Mouse (Mus musculus): ENCODE measurements at regions not wholly inside any gene's neighbourhood (a gene's known extent, or its start where the extent isn't known, plus 50 kb on each side); places are given as distances from the start of the nearest gene placed in this dataset.

DNA sequence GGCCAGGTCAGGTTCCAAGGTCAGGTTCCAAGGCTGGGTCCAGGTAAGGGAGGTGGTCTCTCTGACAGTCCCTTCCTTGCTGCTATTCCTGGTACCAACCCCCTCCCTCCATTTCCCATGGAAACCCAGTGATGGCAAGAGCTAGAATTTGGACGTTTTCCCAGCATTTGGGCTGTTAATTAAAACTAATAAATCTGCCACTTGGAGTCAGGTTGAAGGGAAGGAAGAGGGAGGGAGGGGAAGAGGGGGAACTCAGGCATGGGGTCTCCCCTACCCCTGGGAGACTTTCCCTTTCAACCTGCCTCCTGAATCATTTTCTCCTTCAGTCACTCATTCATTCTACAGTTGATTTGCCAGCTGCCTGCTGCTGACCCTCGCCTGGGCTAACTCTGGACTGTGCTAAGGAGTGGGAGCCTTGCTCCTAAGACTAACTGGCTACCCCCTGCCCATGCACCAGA is 179.5 kb downstream of the Tmem132e start:
- Histone ChIP-seq H3K4me1 (ENCODE audit: control insufficient read depth, insufficient read depth, low read length) (peaks cover 6% of the 10 kb centered on the region), H3K27ac (ENCODE audit: insufficient read depth, low read length) (no peak overlapping the region), H3K4me3 (ENCODE audit: insufficient read depth, low read length) (no peak overlapping the region)
- TF ChIP-seq CTCF (IDR thresholded peaks at IDR 0.05; ENCODE audit: extremely low read depth, insufficient read depth, low read length): no peak
- TF ChIP-seq POLR2A (IDR thresholded peaks at IDR 0.05; ENCODE audit: extremely low read depth, insufficient read depth, low read length): no peak

DNA sequence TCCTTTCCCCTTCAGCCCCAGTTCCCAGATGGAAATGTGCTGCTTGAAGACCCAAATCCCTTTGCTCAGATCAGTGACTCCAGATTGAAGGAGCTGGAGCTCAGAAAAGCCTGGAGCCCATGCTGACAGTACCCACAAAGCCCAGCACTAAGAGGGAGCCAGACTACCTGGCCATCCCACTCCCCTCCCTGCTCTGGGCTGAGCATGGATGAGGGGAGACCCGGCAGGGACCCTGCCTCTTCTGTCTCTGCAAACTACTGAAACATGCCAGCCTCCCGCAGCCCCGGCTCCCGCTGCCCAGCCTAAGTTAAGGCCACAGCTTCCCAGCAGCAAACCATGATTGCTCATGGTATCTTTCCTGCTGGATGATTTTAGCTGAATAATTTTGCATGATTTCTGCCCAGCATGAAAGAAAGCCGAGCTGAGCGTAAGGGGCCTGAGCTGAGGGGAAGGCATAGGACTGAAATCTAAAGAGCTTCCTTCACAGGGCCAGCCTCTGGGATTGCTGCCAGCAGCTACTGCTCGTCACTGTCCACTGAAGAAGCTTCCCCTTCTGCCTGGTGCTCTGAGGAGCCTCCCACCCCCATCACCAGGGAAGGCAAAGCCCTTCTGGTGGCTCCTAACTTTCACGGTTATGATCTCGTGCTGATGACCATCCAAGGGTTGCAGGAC is 178.4 kb downstream of the Tmem132e start:
- Histone ChIP-seq H3K4me1 (ENCODE audit: control insufficient read depth, insufficient read depth, low read length) (peaks cover 6% of the 10 kb centered on the region), H3K4me3 (ENCODE audit: insufficient read depth, low read length) (no peak overlapping the region), H3K27ac (ENCODE audit: insufficient read depth, low read length) (no peak overlapping the region)
- TF ChIP-seq CTCF (IDR thresholded peaks at IDR 0.05; ENCODE audit: extremely low read depth, insufficient read depth, low read length): no peak
- TF ChIP-seq POLR2A (IDR thresholded peaks at IDR 0.05; ENCODE audit: extremely low read depth, insufficient read depth, low read length): no peak

DNA sequence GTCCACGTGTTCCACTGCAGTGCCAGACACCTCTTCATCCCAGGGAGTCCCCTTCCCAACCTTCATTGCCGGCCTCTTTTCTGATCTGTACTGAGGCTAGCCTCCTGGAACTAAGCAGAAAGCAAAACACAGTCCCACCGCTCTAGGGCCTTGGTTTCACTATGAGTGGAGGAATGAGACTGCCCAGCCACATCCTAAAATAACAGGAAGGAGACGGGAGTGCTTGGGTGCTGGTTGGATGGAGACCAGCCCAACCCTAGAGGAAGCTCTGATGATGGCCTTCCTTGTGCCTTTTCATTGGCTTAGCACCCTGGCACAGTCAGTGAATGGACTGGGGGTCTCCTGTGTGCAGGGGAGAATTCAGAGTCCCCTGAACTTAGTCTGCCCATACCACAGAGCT is 177.4 kb downstream of the Tmem132e start:
- Histone ChIP-seq H3K27ac (ENCODE audit: insufficient read depth, low read length) (no peak overlapping the region), H3K4me1 (ENCODE audit: control insufficient read depth, insufficient read depth, low read length) (peaks cover 6% of the 10 kb centered on the region), H3K4me3 (ENCODE audit: insufficient read depth, low read length) (no peak overlapping the region)
- no peak for TF ChIP-seq POLR2A (IDR thresholded peaks at IDR 0.05; ENCODE audit: extremely low read depth, insufficient read depth, low read length)
- no peak for TF ChIP-seq CTCF (IDR thresholded peaks at IDR 0.05; ENCODE audit: extremely low read depth, insufficient read depth, low read length)

DNA sequence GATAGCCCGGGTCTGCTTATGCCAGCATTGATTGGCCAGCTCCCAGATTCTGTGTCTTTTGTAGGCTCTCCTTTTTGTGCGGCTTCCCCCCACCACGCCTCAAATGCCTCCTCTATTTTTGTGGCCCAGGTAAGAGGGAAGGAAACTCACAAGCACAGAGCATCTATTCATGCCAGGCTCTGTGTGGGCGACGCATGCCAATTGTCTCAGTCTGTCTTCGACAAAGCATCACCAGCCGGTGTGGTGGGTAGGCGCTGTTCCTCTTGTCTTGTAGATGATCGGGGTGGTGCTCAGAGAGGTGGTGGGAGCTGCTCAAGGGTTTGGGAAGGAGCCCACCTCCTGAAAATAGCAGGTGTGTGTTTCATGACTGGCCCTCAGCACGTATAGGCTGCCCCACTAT is 175.5 kb downstream of the Tmem132e start:
- no peak overlapping the region for H3K27ac ChIP-seq (ENCODE audit: insufficient read depth, low read length)
- no peak overlapping the region for H3K4me3 ChIP-seq (ENCODE audit: insufficient read depth, low read length)
- no peak for TF ChIP-seq POLR2A (IDR thresholded peaks at IDR 0.05; ENCODE audit: extremely low read depth, insufficient read depth, low read length)
- TF ChIP-seq CTCF (IDR thresholded peaks at IDR 0.05; ENCODE audit: extremely low read depth, insufficient read depth, low read length): no peak
- peaks cover 6% of the 10 kb centered on the region for H3K4me1 ChIP-seq (ENCODE audit: control insufficient read depth, insufficient read depth, low read length)

DNA sequence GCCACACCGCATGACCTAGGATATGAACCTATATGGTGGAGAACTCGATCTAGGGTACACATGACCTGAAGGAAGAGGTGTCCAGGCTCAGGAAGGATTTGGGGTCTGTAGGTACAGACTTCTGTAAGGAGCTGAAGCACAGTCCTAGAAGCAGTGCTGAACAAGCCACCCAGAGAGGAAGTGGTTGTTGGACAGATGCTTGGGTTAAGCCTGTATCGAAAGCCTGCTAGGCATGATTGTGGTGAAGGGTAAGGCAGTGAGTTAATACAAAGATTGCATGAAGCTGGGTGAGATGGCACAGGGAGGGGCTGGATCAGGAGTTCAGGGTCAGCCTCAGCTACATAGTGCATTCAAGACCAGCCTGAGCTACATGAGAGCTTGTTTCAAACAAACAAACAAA is 153.3 kb downstream of the Tmem132e start:
- no peaks in the 10 kb centered on the region; the same call in 1 of the 2 replicates for H3K4me1 ChIP-seq (ENCODE audit: control insufficient read depth, insufficient read depth, low read length)
- no peak overlapping the region for H3K4me3 ChIP-seq (ENCODE audit: insufficient read depth, low read length)
- no peak overlapping the region for H3K27ac ChIP-seq (ENCODE audit: insufficient read depth, low read length)
- TF ChIP-seq POLR2A (IDR thresholded peaks at IDR 0.05; ENCODE audit: extremely low read depth, insufficient read depth, low read length) (no peak), CTCF (IDR thresholded peaks at IDR 0.05; ENCODE audit: extremely low read depth, insufficient read depth, low read length) (no peak)

DNA sequence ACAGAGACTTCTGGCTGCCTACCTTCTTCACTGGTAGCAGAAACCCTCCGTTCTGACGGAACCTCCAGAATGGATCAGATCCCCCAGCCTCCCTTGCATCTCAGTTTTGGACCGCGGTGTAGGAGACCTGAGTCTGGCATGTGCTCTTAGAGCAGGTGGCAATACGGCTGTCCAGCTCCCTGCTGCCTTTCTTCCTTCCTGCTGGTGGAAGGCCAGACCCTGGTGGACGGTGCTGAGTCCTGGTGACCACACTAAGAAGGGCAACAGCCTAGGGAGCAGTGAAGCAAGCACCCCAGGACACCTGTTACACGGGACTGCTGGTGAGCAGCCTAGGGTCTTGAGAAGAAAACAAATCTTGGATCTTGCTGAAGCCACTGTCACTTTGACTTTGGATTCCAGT is 152.7 kb downstream of the Tmem132e start:
- no peak for TF ChIP-seq CTCF (IDR thresholded peaks at IDR 0.05; ENCODE audit: extremely low read depth, insufficient read depth, low read length)
- TF ChIP-seq POLR2A (IDR thresholded peaks at IDR 0.05; ENCODE audit: extremely low read depth, insufficient read depth, low read length): no peak
- Histone ChIP-seq H3K27ac (ENCODE audit: insufficient read depth, low read length) (no peak overlapping the region), H3K4me3 (ENCODE audit: insufficient read depth, low read length) (no peak overlapping the region), H3K4me1 (ENCODE audit: control insufficient read depth, insufficient read depth, low read length) (no peaks in the 10 kb centered on the region; the same call in 1 of the 2 replicates)

DNA sequence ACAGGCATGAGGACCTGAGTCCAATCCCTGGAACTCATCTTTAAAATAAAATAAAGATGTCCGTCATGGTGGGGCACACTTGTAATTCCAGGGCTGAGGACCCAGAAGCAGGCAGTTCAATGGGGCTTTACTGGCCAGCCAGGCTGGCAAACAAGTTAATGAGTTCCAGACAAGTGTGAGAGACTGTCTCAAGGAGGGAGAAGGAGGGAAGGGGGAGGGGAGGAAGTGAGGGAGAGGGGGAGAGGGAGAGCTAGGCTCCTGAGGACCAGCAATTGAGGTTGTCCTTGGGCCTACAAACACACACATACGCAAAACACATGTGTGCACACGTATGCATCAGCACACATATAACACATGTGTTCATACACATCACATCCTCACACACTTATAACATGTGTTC is 149.2 kb downstream of the Tmem132e start:
- H3K4me1 ChIP-seq (ENCODE audit: control insufficient read depth, insufficient read depth, low read length): no peaks in the 10 kb centered on the region
- H3K4me3 ChIP-seq (ENCODE audit: insufficient read depth, low read length): no peak overlapping the region
- TF ChIP-seq POLR2A (IDR thresholded peaks at IDR 0.05; ENCODE audit: extremely low read depth, insufficient read depth, low read length) (no peak), CTCF (IDR thresholded peaks at IDR 0.05; ENCODE audit: extremely low read depth, insufficient read depth, low read length) (no peak)
- H3K27ac ChIP-seq (ENCODE audit: insufficient read depth, low read length): no peak overlapping the region

DNA sequence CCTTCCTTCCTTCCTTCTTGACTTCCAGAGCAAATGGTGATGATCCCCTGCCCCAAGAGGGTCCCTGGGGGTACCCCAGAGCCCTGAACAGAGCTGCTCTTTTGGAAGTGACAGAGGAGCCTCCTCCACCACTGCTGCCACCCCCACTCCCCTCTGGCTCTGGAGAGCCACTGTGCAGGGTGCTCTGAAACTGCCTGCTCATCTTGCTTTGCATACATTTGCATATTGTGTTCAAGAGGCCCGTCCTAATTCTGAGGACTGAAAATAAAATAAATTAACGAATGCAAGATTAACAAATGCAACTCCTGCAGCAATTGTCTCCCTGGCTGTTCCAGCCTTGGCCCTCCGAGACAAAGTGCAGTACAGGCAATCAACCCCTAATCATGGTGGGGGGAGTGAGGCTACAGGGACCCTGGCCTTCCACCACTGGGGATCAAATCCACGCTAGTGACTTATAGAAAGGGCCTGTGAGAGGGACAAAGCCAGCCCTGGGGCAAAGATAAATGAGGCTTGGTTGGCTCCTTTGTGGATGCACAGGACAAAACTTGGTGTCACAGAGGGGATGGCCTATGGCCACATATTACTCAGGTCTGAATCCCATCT is 134.6 kb downstream of the Tmem132e start:
- no peak for TF ChIP-seq POLR2A (IDR thresholded peaks at IDR 0.05; ENCODE audit: extremely low read depth, insufficient read depth, low read length)
- Histone ChIP-seq H3K27ac (ENCODE audit: insufficient read depth, low read length) (no peak overlapping the region), H3K4me3 (ENCODE audit: insufficient read depth, low read length) (no peak overlapping the region), H3K4me1 (ENCODE audit: control insufficient read depth, insufficient read depth, low read length) (peaks cover 6% of the 10 kb centered on the region; the same call in 1 of the 2 replicates)

DNA sequence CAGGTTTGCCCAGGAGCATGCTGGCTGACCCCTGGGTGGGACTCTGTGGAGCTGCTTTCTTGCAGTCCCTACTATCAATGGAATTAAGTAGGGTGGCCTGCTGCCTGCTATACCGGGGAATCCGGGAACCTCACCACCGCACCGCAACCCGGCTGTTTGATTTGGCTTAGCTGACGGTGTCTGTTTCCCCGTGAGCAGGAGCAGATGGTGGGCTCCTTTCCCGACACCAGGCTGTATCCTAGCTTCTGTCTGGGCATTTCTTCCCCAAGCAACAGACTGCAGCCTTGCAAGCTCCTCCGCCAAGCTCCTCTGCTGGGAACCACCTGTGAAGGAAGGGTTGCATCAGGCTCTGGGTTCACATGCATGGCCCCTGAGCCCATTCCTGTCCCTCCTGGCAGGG is 132.7 kb downstream of the Tmem132e start:
- Histone ChIP-seq H3K27ac (ENCODE audit: insufficient read depth, low read length) (no peak overlapping the region), H3K4me3 (ENCODE audit: insufficient read depth, low read length) (no peak overlapping the region), H3K4me1 (ENCODE audit: control insufficient read depth, insufficient read depth, low read length) (peaks cover 6% of the 10 kb centered on the region; the same call in 1 of the 2 replicates)
- TF ChIP-seq CTCF (IDR thresholded peaks at IDR 0.05; ENCODE audit: extremely low read depth, insufficient read depth, low read length) (no peak), POLR2A (IDR thresholded peaks at IDR 0.05; ENCODE audit: extremely low read depth, insufficient read depth, low read length) (no peak)

DNA sequence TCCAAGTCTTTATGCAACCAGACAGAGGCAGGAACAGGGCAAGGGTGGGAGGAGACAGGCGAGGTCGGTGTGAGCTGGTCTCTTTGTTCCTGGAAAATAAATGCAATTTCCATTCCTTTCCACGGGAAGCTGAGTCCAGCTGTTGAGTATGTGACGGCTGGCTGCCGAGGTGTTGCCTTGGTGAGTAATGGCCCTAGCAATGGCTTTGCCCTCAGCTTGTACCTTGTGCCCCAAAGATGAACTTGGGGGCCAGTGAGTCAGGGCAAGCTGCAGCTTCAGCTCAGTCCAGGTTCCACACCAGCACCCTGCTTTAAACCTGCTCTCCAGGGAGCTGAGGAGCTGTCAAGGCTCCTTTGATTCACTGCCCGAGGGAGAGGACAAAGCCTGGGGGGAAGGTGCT is 130.0 kb downstream of the Tmem132e start:
- TF ChIP-seq POLR2A (IDR thresholded peaks at IDR 0.05; ENCODE audit: extremely low read depth, insufficient read depth, low read length) (no peak), CTCF (IDR thresholded peaks at IDR 0.05; ENCODE audit: extremely low read depth, insufficient read depth, low read length) (no peak)
- Histone ChIP-seq H3K4me3 (ENCODE audit: insufficient read depth, low read length) (no peak overlapping the region), H3K4me1 (ENCODE audit: control insufficient read depth, insufficient read depth, low read length) (peaks cover 6% of the 10 kb centered on the region; the same call in 1 of the 2 replicates), H3K27ac (ENCODE audit: insufficient read depth, low read length) (no peak overlapping the region)

All from cortical plate, adult 2 months (tissue).